Mouse (Mus musculus) neural tube, embryonic 11.5 days (tissue): ENCODE measurements around the gene Polr2f. TPM values are rescaled to one million over a fixed set of nuclear protein-coding genes. Genes with fewer than 3 reads are reported as not detected.
A peak's percentile ranks its signal among the peaks of the same experiment; 100 is the strongest.

ENCODE experiments used
- ATAC-seq: fragments of 200-750 bp; cut with Nextera tagmentation; 2 replicates; pipeline ENCODE4 v1.8.0; 2017; ENCODE audit warnings: moderate number of reproducible peaks, mild to moderate bottlenecking, moderate TSS enrichment, moderate library complexity; ENCODE audit not compliant: insufficient read depth, low FRiP score, low TSS enrichment
- DNase-seq: peaks from one replicate; pipeline ENCODE4 v3.0.0-alpha.2; 2015; ENCODE audit warnings: low spot score
- H3K27ac ChIP-seq: fragments of 300-500 bp; sonication (generic); 2 replicates; pipeline ENCODE4 v1.5.1; 2014; ENCODE audit warnings: low read depth, mild to moderate bottlenecking, low read length
- H3K27me3 ChIP-seq: fragments of 300-500 bp; sonication (generic); 2 replicates; pipeline ENCODE4 v1.6.1; 2014; ENCODE audit warnings: mild to moderate bottlenecking, low read length, mixed read lengths; ENCODE audit not compliant: control insufficient read depth, insufficient read depth
- H3K36me3 ChIP-seq: fragments of 300-500 bp; sonication (generic); 2 replicates; pipeline ENCODE4 v1.6.1; 2014; ENCODE audit warnings: mild to moderate bottlenecking, low read length, moderate library complexity, mixed read lengths; ENCODE audit not compliant: control insufficient read depth, insufficient read depth
- H3K4me1 ChIP-seq: fragments of 300-500 bp; sonication (generic); 2 replicates; pipeline ENCODE4 v1.6.1; 2014; ENCODE audit warnings: low read length, mixed read lengths; ENCODE audit not compliant: control insufficient read depth, insufficient read depth
- H3K4me2 ChIP-seq: fragments of 300-500 bp; sonication (generic); 2 replicates; pipeline ENCODE4 v1.6.1; 2014; ENCODE audit warnings: low read depth, mild to moderate bottlenecking, moderate library complexity
- H3K4me3 ChIP-seq: fragments of 300-500 bp; sonication (generic); 2 replicates; pipeline ENCODE4 v1.5.1; 2014; ENCODE audit warnings: low read depth, low read length
- H3K9ac ChIP-seq: fragments of 300-500 bp; sonication (generic); 2 replicates; pipeline ENCODE4 v1.6.1; 2014; ENCODE audit warnings: mild to moderate bottlenecking, low read length
- H3K9me3 ChIP-seq: fragments of 300-500 bp; sonication (generic); 2 replicates; pipeline ENCODE4 v1.6.1; 2016; ENCODE audit warnings: low read length; ENCODE audit not compliant: control insufficient read depth
- WGBS: fragments of 180-500 bp; shearing (Covaris S2); extraction: QIAGEN DNeasy Blood & Tissue Kit; methylation state at CpG from one replicate; pipeline ENCODE4 v1.1.7; 2014; 5-methylcytosine and 5-hydroxymethylcytosine counted together
- polyA plus RNA-seq: library from polyadenylated mRNA; unstranded; fragments of >200 nt; fragmentation: Nextera tagmentation; extraction: Ambion mirVana; gene quantifications from 2 replicates; pipeline ENCODE4 v1.2.1, GENCODE M21; 2014

Gene Polr2f
- polyA plus RNA-seq, 1 experiment from 2014 or later = 301 TPM

DNA sequence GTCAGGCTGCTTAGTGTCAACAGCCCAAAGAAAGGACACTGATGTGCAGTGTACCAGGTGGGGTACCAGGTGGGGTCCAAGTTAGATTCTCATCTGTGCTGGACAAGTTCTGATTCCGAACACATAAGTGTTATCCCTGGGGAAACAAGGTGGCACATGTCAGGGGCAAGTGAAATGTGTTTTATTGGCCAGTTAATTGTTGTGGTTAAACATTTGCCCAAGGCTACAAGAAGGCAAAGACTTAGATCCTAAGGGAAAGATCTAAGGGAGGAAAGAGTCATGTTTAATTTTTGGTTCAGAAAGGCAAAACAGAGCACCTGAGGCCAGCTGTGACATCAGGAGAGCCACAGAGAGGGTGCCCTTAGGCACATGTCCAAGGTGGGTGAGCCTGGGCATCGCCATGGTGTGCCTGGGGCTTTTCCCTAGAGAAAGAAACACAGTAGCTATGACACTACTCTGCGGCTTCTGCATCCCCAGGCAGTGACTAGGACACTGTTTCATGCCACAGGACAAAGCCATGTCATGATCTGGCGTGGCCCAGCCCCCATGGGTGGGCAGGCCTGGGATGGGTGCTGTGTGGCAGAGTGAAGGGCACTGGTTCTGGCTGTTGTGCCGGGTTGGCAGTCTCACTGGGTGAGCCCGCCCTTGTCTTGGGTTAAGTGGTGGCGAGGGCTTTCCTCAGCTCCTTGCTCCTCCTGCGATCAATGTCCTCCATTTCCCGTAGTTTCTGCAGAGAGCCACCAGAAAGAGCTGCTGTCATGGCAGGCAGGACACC lies 6.1 kb upstream of the Polr2f start:
- WGBS = 87% methylated on average over 9 of the region's 9 CpGs
- Histone ChIP-seq H3K4me2 (no peak overlapping the region), H3K4me1 (no peaks in the 10 kb centered on the region), H3K4me3 (no peak overlapping the region), H3K9ac (no peak overlapping the region), H3K36me3 (peaks cover 2% of the 10 kb centered on the region), H3K27ac (no peak overlapping the region), H3K27me3 (no peaks in the 10 kb centered on the region), H3K9me3 (no peaks in the 10 kb centered on the region)
- ATAC-seq = no peak
- no peak for DNase-seq

GRCm38 (mm10) chr15:79135332-79135731 lies 5.5 kb upstream of the Polr2f start:
- Histone ChIP-seq H3K9ac (no peak overlapping the region), H3K27ac (no peak overlapping the region), H3K4me3 (no peak overlapping the region), H3K27me3 (no peaks in the 10 kb centered on the region), H3K4me1 (peaks cover under 1% of the 10 kb centered on the region), H3K9me3 (no peaks in the 10 kb centered on the region), H3K4me2 (no peak overlapping the region), H3K36me3 (no peaks in the 10 kb centered on the region; the same call in 1 of the 2 replicates)
- no peak for ATAC-seq
- DNase-seq = no peak
- 81% methylated on average over 9 of the region's 9 CpGs for WGBS

GRCm38 (mm10) chr15:79135783-79136575 lies 4.8 kb upstream of the Polr2f start:
- DNase-seq = no peak
- Histone ChIP-seq H3K4me3 (no peak overlapping the region), H3K27me3 (no peaks in the 10 kb centered on the region), H3K9ac (no peak overlapping the region), H3K27ac (no peak overlapping the region), H3K36me3 (no peaks in the 10 kb centered on the region), H3K4me1 (peaks cover 4% of the 10 kb centered on the region), H3K9me3 (no peaks in the 10 kb centered on the region), H3K4me2 (no peak overlapping the region)
- ATAC-seq = no peak
- 65% methylated on average over 11 of the region's 11 CpGs for WGBS

- no peak overlapping the region for H3K27ac ChIP-seq
- 0 out of 2 replicates have a peak, but pooled peaks cover 2% of the 10 kb centered on the region for H3K36me3 ChIP-seq
- 60% methylated on average over 10 of the region's 10 CpGs for WGBS
- H3K27me3 ChIP-seq = no peaks in the 10 kb centered on the region
- no peak overlapping the region for H3K4me3 ChIP-seq
- DNase-seq = no peak
- H3K9me3 ChIP-seq = no peaks in the 10 kb centered on the region
- H3K4me2 ChIP-seq = no peak overlapping the region
- no peak for ATAC-seq
- H3K4me1 ChIP-seq = peaks cover 11% of the 10 kb centered on the region
- H3K9ac ChIP-seq = no peak overlapping the region
Measured at GRCm38 (mm10) chr15:79139640-79140039, 1.2 kb upstream of the Polr2f start.

- 2% methylated on average over 7 of the region's 7 CpGs for WGBS
- no peak overlapping the region for H3K27ac ChIP-seq
Measured at GRCm38 (mm10) chr15:79141566-79141917, 733 bp downstream of the Polr2f start.

DNA sequence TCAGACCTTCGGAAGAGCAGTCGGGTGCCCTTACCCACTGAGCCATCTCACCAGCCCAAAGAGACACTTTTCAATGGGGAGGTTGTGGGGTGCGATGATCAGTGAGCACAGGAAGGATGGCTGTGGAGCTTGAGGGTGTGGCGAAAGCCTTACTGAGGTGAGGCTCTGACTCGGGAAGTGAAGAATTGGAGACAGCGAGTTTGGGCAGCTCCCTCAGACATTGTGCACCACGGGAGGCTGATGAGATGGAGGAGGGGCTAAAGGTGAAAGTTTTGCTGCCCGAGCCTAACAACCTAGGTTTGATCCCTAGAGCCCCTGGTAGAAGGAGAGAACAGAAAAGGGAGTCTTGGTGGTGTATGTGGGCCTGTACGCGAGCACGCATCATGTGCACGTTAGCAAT lies 2.5 kb downstream of the Polr2f start:
- ATAC-seq (no peak), DNase-seq (no peak)
- no peaks in the 10 kb centered on the region for H3K9me3 ChIP-seq
- H3K9ac ChIP-seq = no peak overlapping the region
- peaks cover 18% of the 10 kb centered on the region for H3K36me3 ChIP-seq
- no peak overlapping the region for H3K27ac ChIP-seq
- H3K4me3 ChIP-seq = no peak overlapping the region
- H3K27me3 ChIP-seq = no peaks in the 10 kb centered on the region
- H3K4me2 ChIP-seq = no peak overlapping the region
- H3K4me1 ChIP-seq = peaks cover 11% of the 10 kb centered on the region
- 83% methylated on average over 12 of the region's 12 CpGs for WGBS

More at GRCm38 (mm10) chr15:79141566-79141917, 733 bp downstream of the Polr2f start:
- H3K9ac ChIP-seq = peak overlapping the region; percentile 74
- H3K4me2 ChIP-seq = peak overlapping the region; percentile 95
- ATAC-seq (no peak), DNase-seq (no peak)
- peak overlapping the region; percentile 82 for H3K4me3 ChIP-seq
- H3K27me3 ChIP-seq = no peaks in the 10 kb centered on the region
- peaks cover 7% of the 10 kb centered on the region; the same call in 1 of the 2 replicates for H3K36me3 ChIP-seq
- peaks cover 11% of the 10 kb centered on the region for H3K4me1 ChIP-seq
- H3K9me3 ChIP-seq = no peaks in the 10 kb centered on the region

DNA sequence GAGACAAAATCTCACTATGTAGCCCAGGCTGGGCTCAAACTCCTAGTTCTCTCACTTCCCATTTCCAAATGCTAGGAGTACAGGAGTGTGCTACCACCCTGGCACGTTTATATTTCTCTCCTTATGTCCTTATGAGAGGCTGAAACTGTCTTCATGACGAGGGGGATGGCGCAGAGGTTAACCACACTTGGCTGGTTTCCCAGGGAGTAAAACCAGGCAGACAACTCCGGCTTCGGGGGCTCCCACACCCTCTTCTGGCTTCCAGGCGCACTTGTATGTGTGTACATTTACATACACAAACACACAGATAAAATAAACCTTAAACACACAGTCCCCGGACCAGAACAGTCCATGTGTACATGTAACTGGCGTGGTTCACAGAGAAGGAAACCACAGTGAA lies 3.2 kb downstream of the Polr2f start:
- H3K4me2 ChIP-seq = no peak overlapping the region
- WGBS = 91% methylated on average over 8 of the region's 8 CpGs
- H3K9ac ChIP-seq = no peak overlapping the region
- no peak overlapping the region for H3K27ac ChIP-seq
- DNase-seq = no peak
- no peak overlapping the region for H3K4me3 ChIP-seq
- no peaks in the 10 kb centered on the region for H3K9me3 ChIP-seq
- ATAC-seq = no peak
- peaks cover 18% of the 10 kb centered on the region for H3K36me3 ChIP-seq
- H3K4me1 ChIP-seq = peaks cover 11% of the 10 kb centered on the region
- H3K27me3 ChIP-seq = no peaks in the 10 kb centered on the region

DNA sequence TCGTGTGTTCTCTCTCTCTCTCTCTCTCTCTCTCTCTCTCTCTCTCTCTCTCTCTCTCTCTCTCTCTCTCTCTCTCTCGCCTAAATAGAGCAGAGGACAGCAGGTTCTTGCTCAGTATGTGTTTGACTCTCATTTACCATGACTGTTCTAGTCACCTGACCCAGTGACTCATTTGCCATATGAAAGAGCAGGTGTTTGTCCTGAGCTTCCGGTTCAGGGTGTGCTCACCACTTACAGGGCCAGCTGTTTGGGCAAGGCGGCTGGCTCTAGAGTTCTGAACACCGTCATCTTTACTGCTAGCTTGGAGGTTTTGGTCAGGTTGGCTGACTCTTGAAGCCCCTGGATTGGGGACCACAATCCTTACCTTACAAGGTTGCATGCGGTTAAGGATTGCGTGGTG lies 4.7 kb downstream of the Polr2f start:
- Histone ChIP-seq H3K4me1 (peaks cover 9% of the 10 kb centered on the region), H3K4me3 (no peak overlapping the region), H3K9ac (no peak overlapping the region), H3K4me2 (no peak overlapping the region), H3K27me3 (no peaks in the 10 kb centered on the region), H3K27ac (no peak overlapping the region), H3K9me3 (no peaks in the 10 kb centered on the region), H3K36me3 (peaks cover 20% of the 10 kb centered on the region)
- 94% methylated on average over 7 of the region's 7 CpGs for WGBS
- ATAC-seq (no peak), DNase-seq (no peak)
